Mouse (Mus musculus) testis, adult 10 weeks (tissue): ENCODE measurements around the gene Gm3239. TPM values are rescaled to one million over a fixed set of nuclear protein-coding genes. Genes with fewer than 3 reads are reported as not detected.

Experiments
- polyA plus RNA-seq: library from polyadenylated mRNA; stranded (reverse); fragments of 350-450 nt; fragmentation: Illumina TruSeq; extraction: RNeasy Lipid Tissue Mini Kit (QIAGEN cat#74804); gene quantifications from one replicate; pipeline ENCODE4 v1.2.3, GENCODE M21; 2014; ENCODE audit warnings: low read depth, low replicate concordance

Gm3239 gene
- 6.9 TPM for polyA plus RNA-seq

DNA sequence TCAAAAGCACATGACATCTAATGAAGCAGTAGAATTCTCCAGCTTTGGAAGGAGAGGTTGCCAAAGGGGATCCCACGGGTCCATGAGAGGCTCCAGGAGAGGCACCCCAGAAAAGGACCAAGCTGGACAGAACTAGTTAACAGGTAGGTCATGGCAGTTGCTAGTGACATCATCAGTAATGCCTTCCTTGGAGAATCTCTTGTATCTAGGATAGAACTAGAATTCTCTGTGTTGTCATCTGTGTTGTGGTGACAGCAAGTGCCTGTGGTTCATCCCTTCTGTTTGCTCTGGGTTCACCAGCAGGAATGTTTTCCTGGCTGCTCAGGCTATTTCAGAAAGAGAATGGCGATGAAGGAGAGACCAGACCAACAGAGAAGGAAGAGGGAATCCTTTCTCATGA, at the start of gene Gm3239:
Gene Gm3239 (plus strand): TSS at position 301 of the 400 bp plus-strand sequence.

DNA sequence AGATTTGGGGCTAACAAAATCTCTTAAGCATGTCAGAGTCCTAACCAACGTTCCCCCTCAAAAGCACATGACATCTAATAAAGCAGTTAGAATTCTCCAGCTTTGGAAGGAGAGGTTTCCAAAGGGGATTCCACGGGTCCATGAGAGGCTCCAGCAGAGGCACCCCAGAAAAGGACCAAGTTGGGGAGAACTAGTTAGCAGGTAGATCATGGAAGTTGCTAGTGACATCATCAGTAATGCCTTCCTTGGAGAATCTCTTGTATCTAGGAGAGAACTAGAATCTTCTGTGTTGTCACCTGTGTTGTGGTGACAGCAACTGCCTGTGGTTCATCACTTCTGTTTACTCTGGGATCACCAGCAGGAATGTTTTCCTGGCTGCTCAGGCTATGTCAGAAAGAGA, 31.9 kb upstream of the Gm3239 start, which contains the start of gene Gm8159:
Gene Gm8159 (plus strand): TSS at position 301 of the 400 bp plus-strand sequence.

DNA sequence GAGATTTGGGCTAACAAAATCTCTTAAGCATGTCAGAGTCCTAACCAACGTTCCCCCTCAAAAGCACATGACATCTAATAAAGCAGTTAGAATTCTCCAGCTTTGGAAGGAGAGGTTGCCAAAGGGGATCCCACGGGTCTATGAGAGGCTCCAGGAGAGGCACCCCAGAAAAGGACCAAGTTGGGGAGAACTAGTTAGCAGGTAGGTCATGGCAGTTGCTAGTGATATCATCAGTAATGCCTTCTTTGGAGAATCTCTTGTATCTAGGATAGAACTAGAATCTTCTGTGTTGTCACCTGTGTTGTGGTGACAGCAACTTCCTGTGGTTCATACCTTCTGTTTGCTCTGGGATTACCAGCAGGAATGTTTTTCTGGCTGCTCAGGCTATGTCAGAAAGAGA, 44.9 kb downstream of the Gm3239 start, which contains the start of gene Gm7876:
Gene Gm7876 (plus strand): TSS at position 301 of the 400 bp plus-strand sequence.

Other genes with a start within 250 kb of the Gm3239 start
- gene Gm3164, start 248.7 kb upstream of the Gm3239 start, polyA plus RNA-seq, result 2.3 TPM
- gene Gm3173, start 233.2 kb upstream of the Gm3239 start, polyA plus RNA-seq, result 3.7 TPM
- 113 TPM for gene Gm3182, start 182.4 kb upstream of the Gm3239 start, polyA plus RNA-seq
- not detected for gene Gm3047, start 108.8 kb upstream of the Gm3239 start, polyA plus RNA-seq
- 24.3 TPM for gene Gm8159, start 31.8 kb upstream of the Gm3239 start, polyA plus RNA-seq
- 14.0 TPM for gene Gm7876, start 45.0 kb downstream of the Gm3239 start, polyA plus RNA-seq
- 3.1 TPM for gene Gm3252, start 62.6 kb downstream of the Gm3239 start, polyA plus RNA-seq
- 5.4 TPM for gene Gm9602, start 112.1 kb downstream of the Gm3239 start, polyA plus RNA-seq
- 0.13 TPM for gene Gm3269, start 173.9 kb downstream of the Gm3239 start, polyA plus RNA-seq
- gene Gm3264, start 191.4 kb downstream of the Gm3239 start, polyA plus RNA-seq, result 0.70 TPM
- 0.24 TPM for gene Gm3278, start 228.2 kb downstream of the Gm3239 start, polyA plus RNA-seq